Mouse (Mus musculus): ENCODE results near the gene Fat1.
"Not testable (repeated sequence)": the region's sequence is repeated elsewhere in the genome, so short reads cannot be mapped to it uniquely, and the experiment has no call there.

Fat1 gene

GRCm38 (mm10) chr8:45064197-45064869 lies 129.1 kb downstream of the Fat1 start:
- in situ Hi-C loops (cut with MboI, MseI): no loop called here

- in situ Hi-C loops (cut with MboI, MseI): not testable (repeated sequence)
These were observed 130.1 kb downstream of the Fat1 start for GRCm38 (mm10) chr8:45065391-45065790.

- in situ Hi-C loops (cut with MboI, MseI): no loop called here
These were observed 133.6 kb downstream of the Fat1 start, which contains the start of gene Mtnr1a for GRCm38 (mm10) chr8:45068759-45069386. Gene Mtnr1a (plus strand): TSS chr8:45069137.

GRCm38 (mm10) chr8:45070949-45071348 lies 135.7 kb downstream of the Fat1 start:
- in situ Hi-C loops (cut with MboI, MseI): no loop called here

GRCm38 (mm10) chr8:45080850-45081249 lies 145.6 kb downstream of the Fat1 start:
- in situ Hi-C loops (cut with MboI, MseI): no loop called here

GRCm38 (mm10) chr8:45093599-45093998 lies 158.4 kb downstream of the Fat1 start:
- in situ Hi-C loops (cut with MboI, MseI): no loop called here

All from T-helper 1 cell (primary cell).